Mouse (Mus musculus): ENCODE results near the gene Wfdc5. TPM values are rescaled to one million over a fixed set of nuclear protein-coding genes. Genes with fewer than 3 reads are reported as not detected.
"Not testable (repeated sequence)": the region's sequence is repeated elsewhere in the genome, so short reads cannot be mapped to it uniquely, and the experiment has no call there.

Wfdc5 gene
- polyA plus RNA-seq (2017; shearing (Covaris generic)) = not detected

GRCm38 (mm10) chr2:164182692-164183255, at the start of gene Wfdc5:
TSS of gene Wfdc5 (minus strand) at chr2:164182742.
- ATAC-seq = no peak

DNA sequence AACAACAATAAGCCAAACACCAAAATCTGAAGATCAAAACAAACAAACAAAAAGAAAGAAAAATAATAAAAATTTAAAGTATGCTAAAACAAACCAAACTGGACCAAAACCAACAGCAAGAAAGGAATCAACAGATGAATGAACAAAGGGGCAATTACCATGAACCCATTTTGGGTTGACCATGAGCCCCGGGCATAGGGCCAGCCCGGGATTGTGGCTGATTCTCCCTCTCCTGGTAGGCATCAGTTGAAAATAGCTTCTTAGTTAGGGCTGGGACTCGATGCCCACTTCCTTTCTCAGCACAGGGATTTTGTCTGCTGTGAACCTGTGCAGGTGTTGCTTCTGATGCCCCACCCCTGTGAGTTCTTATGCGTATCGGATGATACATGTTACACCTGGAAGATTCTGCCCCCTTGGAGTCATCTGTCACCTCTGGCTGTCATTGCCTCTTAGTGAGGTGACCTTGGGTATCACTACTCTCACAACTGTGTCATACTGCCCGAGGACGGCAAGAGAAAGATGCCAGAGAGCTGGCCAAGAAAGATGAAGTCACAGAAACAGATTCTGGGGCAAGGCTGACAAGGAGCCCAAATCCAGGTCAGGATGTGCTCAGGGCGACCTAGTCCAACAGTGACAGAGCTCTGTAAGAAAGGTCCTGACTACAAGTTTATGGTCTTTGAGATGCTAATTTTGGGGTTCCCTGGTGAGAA, 46.0 kb upstream of the Wfdc5 start:
- no peak for ATAC-seq

- ATAC-seq = no peak
Measured at GRCm38 (mm10) chr2:164221522-164221921, 39.0 kb upstream of the Wfdc5 start, which contains the start of gene Wfdc15b. TSS of gene Wfdc15b (minus strand) at chr2:164221660.

DNA sequence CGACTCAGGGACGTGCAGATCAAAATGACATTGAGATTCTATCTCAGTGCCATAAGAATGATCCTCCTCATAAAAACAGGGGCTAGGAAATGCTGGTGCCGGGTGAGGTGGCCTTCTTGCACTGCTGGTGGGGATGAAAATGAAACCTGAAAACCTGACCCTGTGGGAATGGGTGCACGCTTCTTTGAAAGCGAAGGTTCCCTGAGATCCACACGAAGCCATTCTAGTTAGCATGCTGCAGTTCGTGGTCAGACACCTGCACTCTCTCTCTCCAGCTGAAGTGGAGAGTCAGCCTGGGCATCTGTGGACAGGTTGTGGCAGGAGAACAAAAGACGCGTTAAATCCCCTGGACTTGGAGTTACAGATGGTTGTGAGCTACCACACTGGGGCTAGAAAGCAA, 36.8 kb upstream of the Wfdc5 start:
- ATAC-seq = no peak

- no peak for ATAC-seq
Measured at GRCm38 (mm10) chr2:164212711-164213110, 30.2 kb upstream of the Wfdc5 start.

GRCm38 (mm10) chr2:164210892-164211291, 28.4 kb upstream of the Wfdc5 start:
- ATAC-seq = peak; percentile 68

GRCm38 (mm10) chr2:164206676-164207075, 24.1 kb upstream of the Wfdc5 start:
- no peak for ATAC-seq

- not testable (repeated sequence) for ATAC-seq
Measured at GRCm38 (mm10) chr2:164206011-164206410, 23.5 kb upstream of the Wfdc5 start.

DNA sequence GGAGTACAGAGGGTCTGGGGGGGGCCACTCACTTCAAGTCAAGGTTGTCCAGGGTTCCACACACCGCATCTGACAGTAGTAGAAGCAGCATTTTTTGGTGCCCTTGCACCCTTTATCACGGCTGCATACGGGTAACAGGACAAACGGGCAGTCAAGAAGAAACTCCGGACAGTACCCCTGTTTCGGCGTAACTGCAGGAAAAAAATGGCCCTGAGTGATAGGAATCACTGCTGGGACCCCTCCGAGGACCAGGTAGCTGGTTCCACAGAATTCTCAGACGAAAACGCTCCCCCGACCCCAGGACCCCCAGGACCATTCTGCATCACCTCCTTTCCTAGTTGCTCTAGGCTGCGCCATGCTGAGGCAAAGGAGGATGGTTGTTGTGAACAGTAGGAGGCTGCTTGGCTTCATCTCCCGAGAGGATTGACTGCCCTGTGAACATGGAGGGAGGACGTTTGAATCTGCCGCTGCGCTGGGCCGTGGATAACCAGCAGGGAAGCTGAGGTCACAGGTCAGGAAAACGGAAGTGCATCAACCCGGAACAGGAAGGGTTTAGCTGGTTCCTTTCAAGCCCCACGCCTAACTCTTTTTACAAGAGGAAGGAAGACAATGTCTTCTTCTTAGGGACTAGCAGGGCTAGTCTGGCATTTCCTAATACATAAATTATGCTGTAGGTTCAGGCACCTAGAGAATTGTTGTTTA, 17.2 kb upstream of the Wfdc5 start, which contains the start of gene Wfdc15a:
Gene Wfdc15a, minus strand, starts transcription at position 505 of the 702 bp plus-strand sequence.
- no peak for ATAC-seq

- no peak for ATAC-seq
Measured at GRCm38 (mm10) chr2:164196700-164196990, 14.1 kb upstream of the Wfdc5 start.

- no peak for ATAC-seq
Measured at GRCm38 (mm10) chr2:164195971-164196699, 13.6 kb upstream of the Wfdc5 start.

DNA sequence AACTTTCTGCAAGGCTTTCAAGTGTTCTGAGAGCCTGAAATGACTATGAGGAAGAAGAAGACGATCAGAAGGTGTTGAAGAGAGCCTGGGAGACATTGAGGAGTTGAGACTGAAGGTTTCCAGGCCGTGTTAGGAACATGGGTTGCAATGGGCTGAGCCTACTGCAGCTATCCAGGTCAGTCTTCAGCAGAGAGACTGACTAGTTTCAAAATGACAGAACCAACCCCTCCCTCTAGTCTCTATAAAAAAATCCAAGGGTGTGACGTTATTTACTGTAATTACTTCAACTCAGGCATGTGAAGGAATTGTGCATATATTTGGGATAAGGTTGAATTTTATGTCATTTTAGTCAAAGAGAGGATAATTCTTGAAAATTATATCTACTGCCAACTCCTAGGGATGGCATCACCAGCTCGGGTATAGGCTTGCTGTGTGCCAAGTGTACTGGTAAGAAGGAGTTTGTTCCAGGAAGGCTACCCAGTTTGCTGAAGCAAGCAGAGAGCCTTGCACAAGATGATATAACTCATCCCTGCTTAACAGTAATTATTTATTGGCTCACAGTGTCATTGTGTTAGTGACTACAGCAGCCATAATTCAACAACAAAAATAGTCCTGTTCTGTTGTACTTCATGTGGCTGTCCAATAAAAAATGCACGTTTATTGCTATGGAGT, 12.6 kb upstream of the Wfdc5 start:
- ATAC-seq = no peak

GRCm38 (mm10) chr2:164192279-164192678, 9.7 kb upstream of the Wfdc5 start:
- no peak for ATAC-seq

- no peak for ATAC-seq
Measured at GRCm38 (mm10) chr2:164190576-164190975, 8.0 kb upstream of the Wfdc5 start, which contains the start of gene Wfdc12. TSS of gene Wfdc12 (minus strand) at chr2:164190608.

- no peak for ATAC-seq
Measured at GRCm38 (mm10) chr2:164188722-164189121, 6.2 kb upstream of the Wfdc5 start.

GRCm38 (mm10) chr2:164184145-164184719, 1.7 kb upstream of the Wfdc5 start:
- no peak for ATAC-seq

GRCm38 (mm10) chr2:164183340-164183739, 798 bp upstream of the Wfdc5 start:
- ATAC-seq = no peak

GRCm38 (mm10) chr2:164180770-164181169, 1.8 kb downstream of the Wfdc5 start:
- ATAC-seq = no peak

DNA sequence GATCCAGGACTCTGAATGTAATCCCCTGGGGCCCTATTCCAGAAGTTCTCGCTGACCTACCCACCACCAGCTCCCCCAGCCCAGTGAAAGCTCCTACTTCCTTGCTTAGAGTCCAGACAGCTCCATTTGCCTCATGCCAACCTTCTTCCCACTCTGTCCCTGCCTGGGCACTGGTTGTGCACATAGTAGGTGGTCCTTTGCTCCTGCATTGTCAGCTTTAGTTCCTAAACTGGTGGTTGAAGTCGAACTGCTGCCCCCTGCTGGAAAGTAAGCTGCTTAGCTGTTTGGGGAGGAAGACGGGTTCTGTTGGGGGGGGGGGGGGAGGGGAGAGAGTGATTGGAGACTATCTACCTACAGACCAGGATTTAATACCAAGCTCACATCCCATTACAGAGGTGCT, 2.4 kb downstream of the Wfdc5 start:
- no peak for ATAC-seq

- ATAC-seq = no peak
Measured at GRCm38 (mm10) chr2:164177831-164178230, 4.7 kb downstream of the Wfdc5 start.

GRCm38 (mm10) chr2:164175850-164176249, 6.7 kb downstream of the Wfdc5 start:
- ATAC-seq = no peak
